Mouse (Mus musculus): ENCODE data around the gene Mark3.
"Not testable (repeated sequence)": the region's sequence is repeated elsewhere in the genome, so short reads cannot be mapped to it uniquely, and the experiment has no call there.

DNA sequence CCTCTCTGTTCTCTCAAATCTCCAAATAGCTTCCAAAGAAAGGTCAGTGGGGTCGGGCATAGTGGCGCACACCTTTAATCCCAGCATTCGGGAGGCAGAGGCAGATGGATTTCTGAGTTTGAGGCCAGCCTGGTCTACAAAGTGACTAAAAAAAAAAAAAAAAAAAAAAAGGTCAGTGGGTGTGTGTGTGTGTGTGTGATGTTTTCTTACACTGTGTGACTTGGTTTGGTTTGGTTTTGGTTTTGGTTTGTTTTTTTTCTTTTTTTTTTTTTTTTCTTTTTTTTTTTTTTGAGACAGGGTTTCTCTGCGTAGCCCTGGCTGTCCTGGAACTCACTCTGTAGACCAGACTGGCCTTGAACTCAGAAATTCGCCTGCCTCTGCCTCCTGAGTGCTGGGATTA lies 18.4 kb upstream of the Mark3 start:
- TF ChIP-seq RAD21 (IDR thresholded peaks at IDR 0.05; ENCODE audit: low read depth, low read length); POLR2A (IDR thresholded peaks at IDR 0.05; ENCODE audit: control insufficient read depth in 1 of 2, insufficient read depth in 1 of 2, low read depth in 1 of 2, low read length in 2 of 2, poor library complexity in 1 of 2); CTCF (IDR thresholded peaks at IDR 0.05 in 2 of 3, conservative IDR thresholded peaks at IDR 0.05 in 1 of 3; ENCODE audit: control insufficient read depth in 1 of 3, insufficient read depth in 1 of 3, low read depth in 2 of 3, low read length in 3 of 3, poor library complexity in 1 of 3, severe bottlenecking in 1 of 3); MAX (IDR thresholded peaks at IDR 0.05; ENCODE audit: low read length); POLR2AphosphoS2 (IDR thresholded peaks at IDR 0.05; ENCODE audit: low read length): not testable (repeated sequence)
